Mouse (Mus musculus) yolk sac, embryonic 10.5 days (tissue): ENCODE measurements at regions not wholly inside any gene's neighbourhood (a gene's known extent, or its start where the extent isn't known, plus 50 kb on each side); places are given as distances from the start of the nearest gene placed in this dataset.
A peak's percentile ranks its signal among the peaks of the same experiment; 100 is the strongest.
"Not testable (repeated sequence)": the region's sequence is repeated elsewhere in the genome, so short reads cannot be mapped to it uniquely, and the experiment has no call there.

ENCODE experiments used
- DNase-seq: peaks from one replicate; pipeline ENCODE4 v3.0.0-alpha.2; 2017; ENCODE audit warnings: low spot score

GRCm38 (mm10) chr3:129386522-129386921, 54.0 kb upstream of the Enpep start:
- DNase-seq = no peak

GRCm38 (mm10) chr3:129390506-129390905, 58.0 kb upstream of the Enpep start:
- DNase-seq = no peak

- no peak for DNase-seq
Measured at GRCm38 (mm10) chr3:129391888-129392813, 59.6 kb upstream of the Enpep start.

- DNase-seq = no peak
Measured at GRCm38 (mm10) chr3:129392814-129393804, 60.6 kb upstream of the Enpep start.

GRCm38 (mm10) chr3:129397481-129397880, 65.0 kb upstream of the Enpep start:
- no peak for DNase-seq

GRCm38 (mm10) chr3:129400092-129400924, 67.8 kb upstream of the Enpep start:
- no peak for DNase-seq

GRCm38 (mm10) chr3:129411389-129412054, 79.0 kb upstream of the Enpep start:
- no peak for DNase-seq

- no peak for DNase-seq
Measured at GRCm38 (mm10) chr3:129412126-129412960, 79.8 kb upstream of the Enpep start.

GRCm38 (mm10) chr3:129412961-129413246, 80.4 kb upstream of the Enpep start:
- DNase-seq = no peak

- no peak for DNase-seq
Measured at GRCm38 (mm10) chr3:129415656-129416055, 83.1 kb upstream of the Enpep start.

- no peak for DNase-seq
Measured at GRCm38 (mm10) chr3:129416337-129416736, 83.8 kb upstream of the Enpep start.

GRCm38 (mm10) chr3:129421620-129422239, 89.2 kb upstream of the Enpep start:
- not testable (repeated sequence) for DNase-seq

- DNase-seq = no peak
Measured at GRCm38 (mm10) chr3:129428750-129429149, 96.2 kb upstream of the Enpep start.

GRCm38 (mm10) chr3:129429161-129430111, 96.9 kb upstream of the Enpep start:
- DNase-seq = no peak

GRCm38 (mm10) chr3:129434056-129434455, 98.1 kb upstream of the Elovl6 start:
- no peak for DNase-seq

GRCm38 (mm10) chr3:129437687-129438086, 94.5 kb upstream of the Elovl6 start:
- DNase-seq = peak; percentile 80

GRCm38 (mm10) chr3:129442756-129443155, 89.4 kb upstream of the Elovl6 start:
- no peak for DNase-seq

GRCm38 (mm10) chr3:129444221-129444620, 87.9 kb upstream of the Elovl6 start:
- DNase-seq = no peak

GRCm38 (mm10) chr3:129445961-129446360, 86.2 kb upstream of the Elovl6 start:
- DNase-seq = no peak
